Mouse (Mus musculus) liver, adult (tissue): Measurements from ENCODE around the gene Sec23a.

Source experiments
- GATA4 ChIP-seq: IDR thresholded peaks from 2 replicates; pipeline ENCODE4 v1.6.1; 2014; ENCODE audit warnings: mild to moderate bottlenecking, low read length; ENCODE audit not compliant: insufficient replicate concordance

Sec23a gene

DNA sequence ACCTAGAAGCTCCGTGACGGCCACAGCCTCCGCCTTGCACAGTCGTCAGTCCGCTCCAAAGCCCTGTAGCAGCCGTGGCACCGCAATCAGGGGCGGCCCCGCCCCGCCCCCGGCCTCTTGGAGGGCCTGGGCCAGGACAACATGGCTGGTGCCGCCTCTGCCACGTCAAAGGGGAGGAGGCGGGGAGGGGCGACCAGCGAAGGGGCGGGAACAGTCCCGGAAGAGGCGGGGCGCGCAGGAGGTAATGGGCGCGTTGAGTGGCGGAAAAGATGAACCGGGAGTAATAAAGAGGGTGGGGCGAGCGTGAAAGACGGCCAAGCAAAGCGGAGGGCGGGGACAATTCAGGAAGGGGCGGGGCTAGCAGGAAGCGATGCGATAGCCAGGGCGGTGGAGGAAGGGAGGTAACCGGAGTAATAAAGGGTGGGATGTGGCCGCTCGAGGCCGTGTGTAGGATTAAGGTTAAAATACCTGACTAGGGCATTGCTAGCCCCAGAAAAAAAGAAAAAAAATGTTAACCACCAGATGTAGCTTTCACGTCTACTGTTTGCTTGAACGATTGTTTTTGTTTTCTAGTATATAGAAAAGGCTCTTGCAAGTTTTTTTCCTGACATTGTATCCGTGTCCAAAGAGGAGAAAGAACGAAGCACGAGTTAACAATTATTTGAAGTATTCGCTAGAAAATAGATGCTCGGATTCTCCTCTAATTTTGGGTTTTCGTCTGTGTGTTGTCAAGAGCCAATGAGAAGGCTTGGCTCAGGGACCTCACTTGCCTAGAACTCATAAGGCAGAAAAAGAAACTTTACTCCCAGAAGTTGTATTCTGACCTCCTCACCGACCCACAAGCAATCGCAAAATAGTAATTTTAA lies at the start of gene Sec23a:
TSS of gene Sec23a (minus strand) at position 174 of the 866 bp plus-strand sequence.
- peak; percentile 68; the same call in 1 of the 2 replicates for TF ChIP-seq GATA4

DNA sequence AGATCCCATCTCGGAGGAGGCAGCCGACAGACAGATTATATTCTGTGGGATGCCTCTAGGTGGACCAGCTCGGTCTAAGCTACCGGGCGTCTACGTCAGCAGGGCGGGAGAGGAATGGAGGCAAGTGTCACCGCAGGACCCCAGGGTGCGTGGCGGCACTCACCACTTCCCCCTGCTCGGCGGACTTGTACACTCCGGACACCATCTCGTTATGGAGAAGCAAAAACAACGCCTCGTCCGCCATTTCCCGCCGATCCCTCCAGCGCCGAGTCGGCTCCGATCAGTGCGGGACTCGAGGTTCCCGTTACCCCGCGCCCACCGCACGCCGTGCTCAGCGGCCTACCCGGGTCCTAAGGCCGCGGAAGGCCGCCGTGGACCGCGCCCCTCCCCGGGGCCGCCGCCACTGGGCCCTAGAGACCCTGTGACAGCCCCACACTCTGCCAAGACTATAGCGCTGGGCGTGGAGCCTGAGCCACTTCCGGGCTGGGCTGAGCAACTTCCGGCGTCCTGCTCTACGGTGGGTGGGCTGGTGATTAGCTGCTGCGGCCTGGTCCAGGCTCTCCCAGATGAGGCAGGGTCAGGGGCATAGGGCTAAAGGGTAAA lies 49.3 kb upstream of the Sec23a start, which contains the start of gene Trappc6b:
TSS of gene Trappc6b (minus strand) at position 480 of the 603 bp plus-strand sequence.
- TF ChIP-seq GATA4: peak; percentile 63; the same call in 1 of the 2 replicates

DNA sequence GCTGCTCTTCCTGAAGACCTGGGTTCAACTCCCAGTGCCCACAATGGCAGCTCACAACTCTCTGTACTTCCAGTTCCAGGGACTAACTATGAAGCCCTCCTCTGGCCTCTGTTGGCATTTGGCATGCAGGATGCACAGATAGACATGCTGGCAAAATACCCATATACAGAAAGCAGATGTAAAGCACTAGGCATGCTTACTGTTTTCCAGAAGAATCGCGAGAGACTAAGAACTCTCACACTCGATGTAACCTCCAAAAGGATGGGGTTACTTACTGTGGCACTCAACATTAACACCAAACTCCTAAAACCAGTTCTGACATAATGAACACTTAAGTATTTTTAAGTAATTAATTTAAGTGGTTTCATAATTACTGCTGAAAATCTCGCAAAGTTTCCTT lies 48.5 kb upstream of the Sec23a start:
- TF ChIP-seq GATA4: no peak

DNA sequence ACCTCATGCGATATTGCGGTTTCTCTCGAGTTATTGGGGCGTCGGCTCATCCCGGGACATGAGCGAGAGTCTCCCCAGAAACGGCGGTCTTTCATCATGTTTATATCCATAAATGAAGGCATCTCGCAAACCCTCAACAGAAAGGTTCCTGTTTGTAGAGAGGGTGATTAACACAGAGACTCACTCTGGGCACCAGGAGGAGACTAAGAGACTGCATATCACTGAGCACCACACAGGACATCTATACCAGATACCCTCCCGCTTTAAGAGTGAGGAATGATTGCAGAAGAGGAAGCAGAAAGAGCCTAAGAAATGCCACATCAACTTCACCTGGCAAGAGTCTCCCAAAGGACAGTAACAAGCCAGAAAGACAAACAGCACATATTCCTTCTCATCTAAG lies 44.4 kb upstream of the Sec23a start:
- TF ChIP-seq GATA4: no peak

DNA sequence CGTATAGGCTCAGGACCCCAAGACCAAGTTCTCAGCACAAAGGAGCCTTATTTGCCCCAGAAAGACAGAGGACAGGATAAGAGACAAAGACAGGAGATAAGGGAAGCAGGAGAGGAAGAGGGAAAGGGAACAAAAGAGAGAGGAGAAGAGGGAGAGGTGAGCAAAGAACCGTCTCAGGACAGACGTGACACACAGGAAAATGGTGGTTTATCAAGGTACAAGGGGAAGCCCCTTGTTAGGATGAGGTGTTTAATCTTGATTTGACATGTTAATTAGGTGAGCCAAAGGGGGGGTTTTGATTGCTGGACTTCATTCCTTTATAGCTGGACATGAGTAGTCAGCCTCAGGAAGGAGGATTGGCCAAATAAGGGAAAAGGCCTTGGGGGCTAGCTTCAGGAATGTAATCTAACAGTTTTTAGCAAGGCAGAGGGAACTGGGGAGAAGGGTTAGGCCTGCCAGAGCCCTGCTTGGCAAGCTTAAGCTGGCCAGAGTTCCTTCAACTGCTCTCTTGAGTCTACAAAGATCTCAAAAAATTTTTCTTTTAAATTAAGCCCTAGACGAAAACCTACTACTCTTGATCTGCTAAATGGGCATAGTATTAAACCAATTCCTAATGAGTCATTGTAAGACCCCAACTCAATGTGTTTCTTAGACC lies 43.5 kb upstream of the Sec23a start:
- no peak for TF ChIP-seq GATA4

DNA sequence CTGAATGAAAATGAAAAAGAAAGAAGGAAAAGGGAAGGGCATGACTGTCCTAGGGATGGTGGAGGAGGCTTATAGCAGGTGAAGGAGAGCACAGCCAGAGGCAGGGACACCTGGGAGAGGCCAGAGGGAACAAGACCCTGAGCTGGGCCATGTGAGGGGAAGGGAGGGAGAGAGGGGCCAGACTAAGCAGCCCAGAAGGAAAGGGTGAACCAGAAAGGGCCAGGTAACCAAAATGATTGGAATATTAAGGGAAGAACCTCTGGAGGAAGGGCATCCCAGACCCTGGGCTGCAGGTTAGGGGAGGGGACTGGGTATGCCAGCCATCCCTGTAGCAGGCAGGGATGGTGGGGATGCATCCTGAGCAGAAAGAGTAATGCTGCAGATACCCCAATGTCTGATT lies 42.2 kb upstream of the Sec23a start:
- no peak for TF ChIP-seq GATA4

DNA sequence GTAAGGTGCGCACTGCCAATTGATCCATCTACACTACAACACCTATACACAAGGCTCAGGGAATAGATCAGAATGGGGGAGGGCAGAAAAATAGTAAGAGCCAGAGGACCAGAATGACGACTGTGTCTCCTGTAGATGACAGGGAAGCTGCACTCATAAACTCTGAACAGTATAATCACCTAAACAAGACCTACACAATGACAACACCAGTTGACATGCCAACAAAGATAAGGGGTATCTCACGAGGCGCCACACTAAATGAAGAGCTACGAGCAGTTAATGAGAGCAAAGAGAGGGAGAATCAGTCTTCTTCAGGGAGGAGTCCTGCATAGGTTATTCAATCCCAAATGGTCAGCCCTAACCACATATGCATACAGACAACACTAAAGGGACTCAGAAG lies 41.3 kb upstream of the Sec23a start:
- TF ChIP-seq GATA4: no peak

DNA sequence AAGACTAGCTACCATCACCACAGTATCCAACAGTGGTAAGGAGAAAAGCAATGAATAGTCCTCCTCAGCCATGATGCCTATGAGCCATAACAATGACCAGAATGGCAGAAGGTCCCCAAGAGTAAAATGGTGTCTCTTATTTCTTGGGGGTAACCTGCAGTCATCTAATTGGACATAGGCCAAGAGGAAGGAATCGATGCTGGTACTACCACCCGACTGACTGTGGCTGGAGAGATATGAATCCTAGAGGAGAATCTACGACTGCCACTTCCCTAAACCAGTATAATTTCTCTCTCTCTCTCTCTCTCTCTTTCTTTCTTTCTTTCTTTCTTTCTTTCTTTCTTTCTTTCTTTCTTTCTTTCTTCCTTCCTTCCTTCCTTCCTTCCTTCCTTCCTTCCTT lies 40.7 kb upstream of the Sec23a start:
- TF ChIP-seq GATA4: no peak

DNA sequence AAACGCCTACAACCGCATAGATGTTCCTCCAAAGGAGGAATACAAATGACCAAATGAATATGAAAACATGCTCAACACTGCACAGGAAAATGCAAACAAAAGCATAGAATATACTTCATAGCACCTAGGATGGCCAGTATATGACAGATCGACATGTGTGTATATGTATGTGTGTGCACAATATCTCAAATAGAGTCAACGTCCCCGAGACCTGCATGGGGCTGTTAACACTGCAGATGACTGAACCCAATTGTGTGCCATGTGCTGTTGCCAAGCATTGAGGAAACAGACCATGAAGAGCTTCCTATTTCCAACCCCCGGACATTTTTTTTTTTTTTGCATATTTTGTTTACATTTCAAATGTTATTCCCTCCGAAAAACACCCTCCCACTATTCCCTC lies 29.0 kb upstream of the Sec23a start:
- TF ChIP-seq GATA4: no peak

DNA sequence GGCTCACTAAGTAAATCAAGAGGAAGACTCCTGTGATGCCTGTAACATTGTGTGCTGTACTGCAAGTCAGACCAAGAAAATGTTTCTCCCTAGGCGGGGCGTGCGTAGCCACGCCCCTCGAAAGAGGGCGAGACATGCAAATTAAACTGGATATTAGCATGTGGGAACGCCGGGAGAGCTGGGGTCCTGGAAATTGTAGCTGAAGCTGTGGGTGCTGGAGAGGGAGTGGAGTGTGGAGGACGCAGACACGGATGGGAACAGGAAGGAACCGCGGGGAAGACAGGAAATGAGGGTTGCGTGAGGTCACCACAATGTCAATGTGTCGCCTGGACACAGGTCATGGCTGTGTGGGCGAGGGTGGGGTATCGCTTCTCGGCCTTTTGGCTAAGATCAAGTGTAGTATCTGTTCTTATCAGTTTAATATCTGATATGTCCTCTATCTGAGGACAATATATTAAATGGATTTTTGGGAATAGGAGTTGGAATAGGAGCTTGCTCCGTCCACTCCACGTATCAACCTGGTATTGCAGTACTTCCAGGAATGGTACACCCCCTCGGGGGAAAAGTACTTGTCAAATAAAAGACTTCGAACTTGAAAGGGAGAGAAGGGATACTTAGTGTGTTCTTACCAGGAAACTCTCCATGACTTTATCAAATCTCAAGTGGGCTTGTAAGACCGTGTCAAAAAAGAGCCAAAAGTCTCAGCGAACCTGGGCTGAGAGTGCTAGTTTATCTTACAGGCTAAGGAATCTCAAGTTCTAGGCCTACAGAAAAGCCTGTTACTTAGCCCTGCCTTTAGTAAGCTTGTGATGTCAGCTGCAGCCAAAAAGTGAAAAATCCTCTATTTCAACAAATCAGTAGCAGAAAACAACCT lies 28.4 kb upstream of the Sec23a start:
- no peak; the same call in 1 of the 2 replicates for TF ChIP-seq GATA4

DNA sequence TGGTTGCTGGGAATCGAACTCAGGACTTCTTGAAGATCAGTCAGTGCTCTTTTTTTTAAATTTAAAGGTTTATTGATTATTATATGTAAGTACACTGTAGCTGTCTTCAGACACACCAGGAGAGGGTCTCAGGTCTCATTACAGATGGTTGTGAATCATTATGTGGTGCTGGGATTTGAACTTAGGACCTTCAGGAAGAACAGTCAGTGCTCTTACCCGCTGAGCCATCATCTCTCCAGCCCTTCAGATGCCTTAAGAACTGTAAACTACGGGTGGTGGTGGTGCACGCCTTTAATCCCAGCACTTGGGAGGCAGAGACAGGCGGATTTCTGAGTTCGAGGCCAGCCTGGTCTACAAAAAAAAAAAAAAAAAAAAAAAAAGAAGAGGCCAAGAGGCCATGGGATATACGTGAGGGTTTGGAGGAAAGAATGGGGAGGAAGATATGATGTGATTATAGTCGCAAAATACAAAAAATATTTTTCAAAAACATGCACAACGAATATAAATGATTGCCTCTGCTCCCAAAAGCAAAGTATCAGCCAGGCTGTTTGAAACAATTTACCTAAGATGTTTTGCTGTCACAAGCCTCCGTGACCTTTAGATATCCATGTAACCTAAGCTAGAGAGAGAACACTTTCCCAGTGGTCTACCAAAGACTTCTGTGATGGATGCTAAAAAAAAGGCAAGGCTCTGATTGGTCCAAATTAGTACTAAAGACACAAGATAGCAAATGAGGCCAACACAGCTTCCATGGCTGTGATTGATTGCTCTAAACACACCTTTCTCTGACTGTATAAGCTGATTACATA lies 27.5 kb upstream of the Sec23a start:
- no peak for TF ChIP-seq GATA4

DNA sequence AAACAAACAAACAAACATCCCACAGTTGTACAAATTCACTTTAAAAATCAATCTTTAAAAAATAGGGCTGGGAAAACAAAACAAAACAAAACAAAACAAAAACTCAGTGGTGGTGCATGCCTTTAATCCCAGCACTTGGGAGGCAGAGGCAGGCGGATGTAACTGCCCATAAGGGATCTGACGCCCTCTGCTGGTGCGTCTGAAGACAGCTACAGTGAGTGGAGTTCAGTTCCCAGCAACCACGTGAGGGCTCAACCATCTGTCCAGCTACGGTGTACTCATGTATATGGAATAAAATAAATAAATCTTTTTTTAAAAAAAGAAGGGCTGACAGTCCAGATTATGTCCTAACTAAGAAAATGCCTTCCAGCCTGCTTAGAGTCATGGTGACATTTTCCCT lies 20.3 kb upstream of the Sec23a start:
- no peak for TF ChIP-seq GATA4

DNA sequence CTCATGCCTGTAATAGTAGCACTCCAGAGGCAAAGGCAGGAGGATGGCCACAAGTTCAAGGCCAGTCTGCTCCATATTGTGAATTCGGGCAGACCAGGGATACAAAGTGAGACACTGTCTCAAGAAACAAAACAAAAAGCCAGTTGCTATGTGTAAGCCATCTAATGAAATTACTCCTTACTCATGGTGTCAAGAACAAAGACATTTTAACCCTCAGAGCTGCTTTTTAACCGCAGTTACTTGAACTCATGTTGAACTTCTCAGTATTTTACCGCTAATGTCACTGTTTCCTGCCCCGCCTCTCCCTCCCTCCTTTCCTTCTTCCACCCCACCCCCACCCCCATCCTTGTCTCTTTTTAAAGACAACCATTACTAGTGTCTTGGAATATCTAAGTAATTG lies 9.5 kb upstream of the Sec23a start:
- TF ChIP-seq GATA4: no peak

DNA sequence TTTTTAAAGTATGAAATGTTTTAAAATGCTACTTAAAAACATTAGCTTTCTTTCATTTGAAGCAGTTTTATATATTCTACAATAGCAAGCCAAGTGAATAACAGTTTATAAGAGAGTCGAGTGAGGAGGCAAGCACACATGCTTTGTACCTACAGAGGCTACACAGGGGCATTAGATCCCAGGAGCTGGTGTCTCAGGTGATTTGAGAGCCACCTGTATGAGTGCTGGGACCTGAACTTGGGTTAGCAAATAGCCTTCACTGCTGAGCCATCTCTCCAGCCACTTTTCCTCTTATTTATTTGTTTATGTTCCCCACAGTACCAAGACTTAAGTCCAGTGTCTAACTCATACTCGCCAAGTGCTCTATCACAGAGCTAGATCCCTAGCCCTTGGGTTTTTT lies 8.1 kb upstream of the Sec23a start:
- TF ChIP-seq GATA4: no peak

DNA sequence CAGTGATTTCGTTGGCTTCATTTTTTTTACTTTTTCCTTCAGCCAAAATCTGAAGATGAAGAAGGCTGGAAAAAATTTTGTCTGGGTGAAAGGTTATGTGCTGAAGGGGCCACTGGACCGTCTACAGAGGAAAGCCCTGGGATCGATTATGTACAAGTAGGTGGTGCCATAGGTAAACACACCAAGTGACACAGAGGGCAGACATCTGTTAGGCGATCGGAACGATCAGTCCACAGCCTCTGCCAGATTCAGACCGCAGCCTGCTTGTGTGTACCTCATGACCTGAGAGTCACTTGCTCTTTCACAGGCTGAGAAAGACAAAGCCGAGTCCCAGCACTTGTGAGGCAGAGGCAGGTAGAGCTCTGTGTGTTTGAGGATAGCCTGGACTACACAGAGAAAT lies 6.2 kb upstream of the Sec23a start:
- TF ChIP-seq GATA4: no peak

DNA sequence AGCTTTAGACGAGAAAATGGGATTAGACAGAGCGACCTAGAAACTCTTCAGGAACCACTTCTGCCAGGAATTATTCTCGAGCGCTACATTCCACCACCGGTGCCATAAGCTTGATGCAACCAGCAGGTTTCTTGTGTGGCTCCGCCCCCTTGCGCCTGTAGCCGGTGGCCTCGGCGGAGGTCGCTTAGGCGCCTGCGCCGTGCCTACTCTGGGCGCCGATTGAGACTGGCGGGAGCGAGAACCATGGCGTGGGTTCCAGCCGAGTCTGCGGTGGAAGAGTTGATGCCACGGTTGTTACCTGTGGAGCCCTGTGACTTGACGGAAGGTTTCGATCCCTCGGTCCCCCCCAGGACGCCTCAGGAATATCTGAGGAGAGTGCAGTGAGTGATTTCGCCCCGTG lies 1.4 kb upstream of the Sec23a start, which contains the start of gene Gemin2:
TSS of gene Gemin2 (plus strand) at position 160 of the 400 bp plus-strand sequence.
- TF ChIP-seq GATA4: no peak
